Mouse (Mus musculus) neural tube, embryonic 11.5 days (tissue): ENCODE measurements at regions not wholly inside any gene's neighbourhood (a gene's known extent, or its start where the extent isn't known, plus 50 kb on each side); places are given as distances from the start of the nearest gene placed in this dataset.

Experiments used
- ATAC-seq: fragments of 200-750 bp; cut with Nextera tagmentation; 2 replicates; pipeline ENCODE4 v1.8.0; 2017; ENCODE audit warnings: moderate number of reproducible peaks, mild to moderate bottlenecking, moderate TSS enrichment, moderate library complexity; ENCODE audit not compliant: insufficient read depth, low FRiP score, low TSS enrichment
- DNase-seq: peaks from one replicate; pipeline ENCODE4 v3.0.0-alpha.2; 2015; ENCODE audit warnings: low spot score
- H3K27ac ChIP-seq: fragments of 300-500 bp; sonication (generic); 2 replicates; pipeline ENCODE4 v1.5.1; 2014; ENCODE audit warnings: low read depth, mild to moderate bottlenecking, low read length
- H3K27me3 ChIP-seq: fragments of 300-500 bp; sonication (generic); 2 replicates; pipeline ENCODE4 v1.6.1; 2014; ENCODE audit warnings: mild to moderate bottlenecking, low read length, mixed read lengths; ENCODE audit not compliant: control insufficient read depth, insufficient read depth
- H3K36me3 ChIP-seq: fragments of 300-500 bp; sonication (generic); 2 replicates; pipeline ENCODE4 v1.6.1; 2014; ENCODE audit warnings: mild to moderate bottlenecking, low read length, moderate library complexity, mixed read lengths; ENCODE audit not compliant: control insufficient read depth, insufficient read depth
- H3K4me1 ChIP-seq: fragments of 300-500 bp; sonication (generic); 2 replicates; pipeline ENCODE4 v1.6.1; 2014; ENCODE audit warnings: low read length, mixed read lengths; ENCODE audit not compliant: control insufficient read depth, insufficient read depth
- H3K4me2 ChIP-seq: fragments of 300-500 bp; sonication (generic); 2 replicates; pipeline ENCODE4 v1.6.1; 2014; ENCODE audit warnings: low read depth, mild to moderate bottlenecking, moderate library complexity
- H3K4me3 ChIP-seq: fragments of 300-500 bp; sonication (generic); 2 replicates; pipeline ENCODE4 v1.5.1; 2014; ENCODE audit warnings: low read depth, low read length
- H3K9ac ChIP-seq: fragments of 300-500 bp; sonication (generic); 2 replicates; pipeline ENCODE4 v1.6.1; 2014; ENCODE audit warnings: mild to moderate bottlenecking, low read length
- H3K9me3 ChIP-seq: fragments of 300-500 bp; sonication (generic); 2 replicates; pipeline ENCODE4 v1.6.1; 2016; ENCODE audit warnings: low read length; ENCODE audit not compliant: control insufficient read depth
- WGBS: fragments of 180-500 bp; shearing (Covaris S2); extraction: QIAGEN DNeasy Blood & Tissue Kit; methylation state at CpG from one replicate; pipeline ENCODE4 v1.1.7; 2014; 5-methylcytosine and 5-hydroxymethylcytosine counted together

- no peak overlapping the region for H3K4me2 ChIP-seq
- ATAC-seq (no peak), DNase-seq (no peak)
- no peak overlapping the region for H3K9ac ChIP-seq
- H3K4me3 ChIP-seq: no peak overlapping the region
- H3K9me3 ChIP-seq: no peaks in the 10 kb centered on the region
- no peaks in the 10 kb centered on the region for H3K4me1 ChIP-seq
- no peaks in the 10 kb centered on the region for H3K36me3 ChIP-seq
- H3K27me3 ChIP-seq: no peaks in the 10 kb centered on the region
- WGBS: 93% methylated on average over 2 of the region's 2 CpGs
- no peak overlapping the region for H3K27ac ChIP-seq
These were observed 315.5 kb upstream of the Cxcr4 start for GRCm38 (mm10) chr1:128907566-128907965.

- WGBS: 81% methylated on average over 8 of the region's 8 CpGs
- no peak for ATAC-seq
These were observed 305.9 kb upstream of the Cxcr4 start for GRCm38 (mm10) chr1:128898025-128898424.

GRCm38 (mm10) chr1:128894546-128894945 is 302.5 kb upstream of the Cxcr4 start:
- H3K4me3 ChIP-seq: no peak overlapping the region
- DNase-seq: no peak
- no peaks in the 10 kb centered on the region for H3K36me3 ChIP-seq
- no peak overlapping the region for H3K27ac ChIP-seq
- no peak for ATAC-seq
- no peak overlapping the region for H3K9ac ChIP-seq
- no peak overlapping the region for H3K4me2 ChIP-seq
- no peaks in the 10 kb centered on the region for H3K9me3 ChIP-seq
- WGBS: 88% methylated on average over 5 of the region's 5 CpGs
- no peaks in the 10 kb centered on the region for H3K27me3 ChIP-seq
- H3K4me1 ChIP-seq: no peaks in the 10 kb centered on the region

More at GRCm38 (mm10) chr1:128898025-128898424, 305.9 kb upstream of the Cxcr4 start:
- DNase-seq: no peak
- Histone ChIP-seq H3K4me2 (no peak overlapping the region), H3K36me3 (no peaks in the 10 kb centered on the region), H3K4me1 (no peaks in the 10 kb centered on the region), H3K4me3 (no peak overlapping the region), H3K27ac (no peak overlapping the region), H3K27me3 (no peaks in the 10 kb centered on the region), H3K9ac (no peak overlapping the region), H3K9me3 (no peaks in the 10 kb centered on the region)

- DNase-seq (no peak), ATAC-seq (no peak)
- Histone ChIP-seq H3K9ac (no peak overlapping the region), H3K4me1 (no peaks in the 10 kb centered on the region), H3K4me2 (no peak overlapping the region), H3K27ac (no peak overlapping the region), H3K4me3 (no peak overlapping the region), H3K9me3 (no peaks in the 10 kb centered on the region), H3K27me3 (no peaks in the 10 kb centered on the region), H3K36me3 (no peaks in the 10 kb centered on the region)
These were observed 286.2 kb upstream of the Cxcr4 start for GRCm38 (mm10) chr1:128878291-128878690.

- DNase-seq (peak; percentile 60), ATAC-seq (peak; percentile 62)
- Histone ChIP-seq H3K27ac (no peak overlapping the region), H3K4me3 (no peak overlapping the region), H3K27me3 (no peaks in the 10 kb centered on the region), H3K9ac (no peak overlapping the region), H3K4me2 (no peak overlapping the region), H3K4me1 (no peaks in the 10 kb centered on the region), H3K9me3 (no peaks in the 10 kb centered on the region), H3K36me3 (no peaks in the 10 kb centered on the region)
- WGBS: 13% methylated on average over 8 of the region's 8 CpGs
These were observed 283.2 kb upstream of the Cxcr4 start for GRCm38 (mm10) chr1:128875289-128875688.

- no peak overlapping the region for H3K27ac ChIP-seq
- H3K4me2 ChIP-seq: no peak overlapping the region
- ATAC-seq (no peak), DNase-seq (no peak)
- H3K36me3 ChIP-seq: no peaks in the 10 kb centered on the region
- no peaks in the 10 kb centered on the region for H3K27me3 ChIP-seq
- H3K4me3 ChIP-seq: no peak overlapping the region
- H3K9me3 ChIP-seq: no peaks in the 10 kb centered on the region
- WGBS: 85% methylated on average over 11 of the region's 11 CpGs
- no peaks in the 10 kb centered on the region for H3K4me1 ChIP-seq
- H3K9ac ChIP-seq: no peak overlapping the region
These were observed 282.1 kb upstream of the Cxcr4 start for GRCm38 (mm10) chr1:128874190-128874589.

GRCm38 (mm10) chr1:128868761-128869160 is 276.7 kb upstream of the Cxcr4 start:
- WGBS: 77% methylated on average over 3 of the region's 3 CpGs
- no peak overlapping the region for H3K9ac ChIP-seq
- no peak for ATAC-seq

GRCm38 (mm10) chr1:128860537-128860936 is 268.4 kb upstream of the Cxcr4 start:
- WGBS: 30% methylated on average over 1 of the region's 1 CpGs
- no peaks in the 10 kb centered on the region for H3K27me3 ChIP-seq
- H3K4me3 ChIP-seq: no peak overlapping the region
- no peaks in the 10 kb centered on the region for H3K9me3 ChIP-seq
- no peak overlapping the region for H3K27ac ChIP-seq
- H3K9ac ChIP-seq: no peak overlapping the region
- H3K36me3 ChIP-seq: no peaks in the 10 kb centered on the region
- DNase-seq: no peak
- no peak for ATAC-seq
- H3K4me2 ChIP-seq: no peak overlapping the region
- H3K4me1 ChIP-seq: no peaks in the 10 kb centered on the region

More at GRCm38 (mm10) chr1:128868761-128869160, 276.7 kb upstream of the Cxcr4 start:
- Histone ChIP-seq H3K4me3 (no peak overlapping the region), H3K36me3 (no peaks in the 10 kb centered on the region), H3K27ac (no peak overlapping the region), H3K27me3 (no peaks in the 10 kb centered on the region), H3K4me2 (no peak overlapping the region), H3K4me1 (no peaks in the 10 kb centered on the region), H3K9me3 (no peaks in the 10 kb centered on the region)
- DNase-seq: no peak

GRCm38 (mm10) chr1:128860094-128860493 is 268.0 kb upstream of the Cxcr4 start:
- no peak overlapping the region for H3K9ac ChIP-seq
- DNase-seq (no peak), ATAC-seq (no peak)
- 15% methylated on average over 7 of the region's 7 CpGs for WGBS
- no peak overlapping the region for H3K27ac ChIP-seq
- no peaks in the 10 kb centered on the region for H3K27me3 ChIP-seq
- H3K9me3 ChIP-seq: no peaks in the 10 kb centered on the region
- H3K4me3 ChIP-seq: no peak overlapping the region
- H3K4me2 ChIP-seq: no peak overlapping the region
- no peaks in the 10 kb centered on the region for H3K36me3 ChIP-seq
- H3K4me1 ChIP-seq: no peaks in the 10 kb centered on the region
